16 mouse cellular contexts compared by ENCODE assay signal in genomic region chr3:97946439-97946838, GRCm38 (mm10). TPM values are rescaled to one million over a fixed set of nuclear protein-coding genes. Genes with fewer than 3 reads are reported as not detected.
A peak's percentile ranks its signal among the peaks of the same experiment; 100 is the strongest.
DNase-seq lines count a peak whose midpoint lies in the region; ATAC-seq lines count a peak whose summit lies in the region.
"Had no signal": no experiment of that assay in that cellular context is flagged by ENCODE, and none has a peak within 500 bp of the region (broad histone marks: within the 10 kb centered on the region; RNA-seq: fewer than 3 reads in every experiment).

No protein-coding gene starts in this region.

- H3K4me3 ChIP-seq in intestine, embryonic 14.5 days (ENCODE audit: low read depth, low read length) = no peak overlapping the region
- H3K4me3 ChIP-seq in intestine, embryonic 16.5 days (ENCODE audit: low read length) = no peak overlapping the region
- H3K4me3 ChIP-seq: gastrocnemius, adult 2 months; heart, embryonic 13.5 days; neural tube, embryonic 13.5 days had no signal

- no peaks in the 10 kb centered on the region for H3K27me3 ChIP-seq in intestine, embryonic 14.5 days (replicated peaks; ENCODE audit: control insufficient read depth, insufficient read depth, low read length)
- H3K27me3 ChIP-seq in intestine, embryonic 16.5 days (replicated peaks; ENCODE audit: control insufficient read depth, insufficient read depth, low read length) = no peaks in the 10 kb centered on the region

- 41% methylated on average over 4 of the region's 4 CpGs for WGBS in intestine, embryonic 14.5 days
- WGBS in intestine, embryonic 16.5 days = 41% methylated on average over 4 of the region's 4 CpGs

- H3K4me1 ChIP-seq in intestine, embryonic 14.5 days (replicated peaks; ENCODE audit: control insufficient read depth, insufficient read depth, low read length) = peaks cover 16% of the 10 kb centered on the region
- peaks cover 13% of the 10 kb centered on the region for H3K4me1 ChIP-seq in intestine, embryonic 16.5 days (ENCODE audit: control insufficient read depth, insufficient read depth, low read length)

- no peak overlapping the region for H3K4me2 ChIP-seq in intestine, embryonic 14.5 days (ENCODE audit: low read length)
- no peak overlapping the region for H3K4me2 ChIP-seq in intestine, embryonic 16.5 days (ENCODE audit: low read depth, low read length)
- H3K4me2 ChIP-seq: heart, embryonic 13.5 days; neural tube, embryonic 13.5 days had no signal

- no peak overlapping the region for H3K27ac ChIP-seq in intestine, embryonic 14.5 days (ENCODE audit: low read depth)
- no peak overlapping the region for H3K27ac ChIP-seq in intestine, embryonic 16.5 days (ENCODE audit: low read length)
- H3K27ac ChIP-seq: gastrocnemius, adult 2 months; heart, embryonic 13.5 days; neural tube, embryonic 13.5 days had no signal

- ATAC-seq in intestine, embryonic 14.5 days (replicated peaks; ENCODE audit: low FRiP score, low TSS enrichment, low read depth) = peak; percentile 67; the same call in 1 of the 2 replicates
- ATAC-seq in intestine, embryonic 16.5 days = no peak
- peak; percentile 22 for ATAC-seq in CD4-positive, CD25-positive, alpha-beta regulatory T cell, adult 4 months
- ATAC-seq in megakaryocyte progenitor cell, adult 5-6 weeks (replicated peaks; ENCODE audit: poor library complexity) = 0 out of 2 replicates have a peak, but pooled peaks have one; percentile 11
- ATAC-seq: forebrain, embryonic 14.5 days; hindbrain, embryonic 16.5 days; midbrain, embryonic 16.5 days had no signal

- DNase-seq in embryo, embryonic 10 days (ENCODE audit: low spot score) = peak; percentile 61
- DNase-seq in embryo, embryonic 9.5 days (ENCODE audit: extremely low spot score) = no peak
- DNase-seq in intestine, embryonic 14.5 days (ENCODE audit: low spot score) = peak; percentile 49
- DNase-seq in cerebellum, postnatal 14 days = no peak
- no peak for DNase-seq in adrenal gland, postnatal 4 days (ENCODE audit: low spot score in 2 of 2)
- DNase-seq: adrenal gland, postnatal 14 days; cerebellum, postnatal 10 days; gastrocnemius, adult 2 months had no signal

- H3K9ac ChIP-seq in intestine, embryonic 14.5 days (ENCODE audit: low read length) = no peak overlapping the region
- no peak overlapping the region for H3K9ac ChIP-seq in intestine, embryonic 16.5 days (ENCODE audit: low read depth, low read length)
- H3K9ac ChIP-seq: heart, embryonic 13.5 days; neural tube, embryonic 13.5 days had no signal

- H3K36me3 ChIP-seq in intestine, embryonic 14.5 days (ENCODE audit: control insufficient read depth, insufficient read depth, low read length) = no peaks in the 10 kb centered on the region
- no peaks in the 10 kb centered on the region for H3K36me3 ChIP-seq in intestine, embryonic 16.5 days (ENCODE audit: control insufficient read depth, insufficient read depth, low read length)
- H3K36me3 ChIP-seq: heart, embryonic 13.5 days; neural tube, embryonic 13.5 days had no signal

- no peaks in the 10 kb centered on the region for H3K9me3 ChIP-seq in intestine, embryonic 14.5 days (ENCODE audit: control insufficient read depth, low read length)
- no peaks in the 10 kb centered on the region for H3K9me3 ChIP-seq in intestine, embryonic 16.5 days (ENCODE audit: control insufficient read depth, low read length)
- H3K9me3 ChIP-seq: heart, embryonic 13.5 days; neural tube, embryonic 13.5 days had no signal

RNA-seq across cellular contexts. Expression of gene Sec22b, which starts 45.4 kb away (rescaled TPM):
- 132 and 143 TPM in 2 replicates for polyA plus RNA-seq in intestine, embryonic 14.5 days (2014; fragmentation: Nextera tagmentation; extraction: Ambion mirVana)
- polyA plus RNA-seq in intestine, embryonic 16.5 days (2015; fragmentation: Nextera tagmentation; extraction: Ambion mirVana) = 152 and 157 TPM in 2 replicates
- polyA plus RNA-seq in CD4-positive, CD25-positive, alpha-beta regulatory T cell, adult 4 months (2017; shearing (Covaris generic)) = 10 to 100 TPM; 80.3 to 83.7 TPM
- 108 and 136 TPM in 2 replicates for total RNA-seq in megakaryocyte progenitor cell, adult 5-6 weeks (2015)
- total RNA-seq in megakaryocyte progenitor cell, adult 5-6 weeks (2017) = 71.6 and 83.0 TPM in 2 replicates
- 100 to 1,000 TPM; 123 TPM for total RNA-seq in adrenal gland, postnatal 4 days (2021)

RNA-seq across cellular contexts. Expression of gene Pde4dip, which starts 57.9 kb away (rescaled TPM):
- 33.2 and 35.6 TPM in 2 replicates for polyA plus RNA-seq in intestine, embryonic 14.5 days (2014; fragmentation: Nextera tagmentation; extraction: Ambion mirVana)
- 20.2 and 21.2 TPM in 2 replicates for polyA plus RNA-seq in intestine, embryonic 16.5 days (2015; fragmentation: Nextera tagmentation; extraction: Ambion mirVana)
- 10 to 100 TPM in 1 of 2 experiments, 1 to 10 TPM in 1; 7.5 to 10.3 TPM for polyA plus RNA-seq in CD4-positive, CD25-positive, alpha-beta regulatory T cell, adult 4 months (2017; shearing (Covaris generic))
- 4.7 and 4.8 TPM in 2 replicates for total RNA-seq in megakaryocyte progenitor cell, adult 5-6 weeks (2015)
- 6.7 and 7.8 TPM in 2 replicates for total RNA-seq in megakaryocyte progenitor cell, adult 5-6 weeks (2017)
- total RNA-seq in adrenal gland, postnatal 4 days (2021) = 10 to 100 TPM; 43.0 to 64.5 TPM

Comparison
In these comparisons a context has a peak if more than half of its experiments do, and no peak if none do; other contexts are left out.
1. DNase-seq: peak in embryo, embryonic 10 days (single experiment) and intestine, embryonic 14.5 days (single experiment); none in embryo, embryonic 9.5 days (single experiment), cerebellum, postnatal 14 days (0 of 2) and adrenal gland, postnatal 4 days (0 of 2).